Mouse (Mus musculus): Measurements from ENCODE around the gene Rfx7. TPM values are rescaled to one million over a fixed set of nuclear protein-coding genes. Genes with fewer than 3 reads are reported as not detected.
A peak's percentile ranks its signal among the peaks of the same experiment; 100 is the strongest.

Gene Rfx7
- polyA plus RNA-seq (2012; rRNA removed): 6.5 and 7.4 TPM in 2 replicates

DNA sequence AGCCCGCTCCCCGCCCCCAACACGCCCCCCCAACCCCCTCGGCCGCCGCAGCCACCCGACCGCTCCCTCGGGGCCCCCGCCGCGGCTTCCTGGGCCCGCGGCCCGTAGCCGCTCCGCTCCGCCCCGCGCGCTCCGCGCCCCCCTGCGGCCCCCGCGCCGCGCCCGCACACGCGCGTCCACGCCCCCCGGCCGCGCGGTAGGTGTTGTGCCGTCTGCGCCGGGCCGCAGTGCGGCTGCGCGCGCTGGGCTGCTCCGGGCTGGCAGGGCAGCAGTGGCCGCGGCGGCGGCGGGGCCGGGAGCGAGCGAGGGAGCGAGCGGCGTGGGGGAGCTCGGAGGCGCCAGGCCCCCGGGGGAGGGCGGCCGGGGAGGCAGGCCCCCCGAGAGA lies at the start of gene Rfx7:
TSS of gene Rfx7 (plus strand) at position 245 of the 385 bp plus-strand sequence.
- no peak for DNase-seq (ENCODE audit: low read depth)

DNA sequence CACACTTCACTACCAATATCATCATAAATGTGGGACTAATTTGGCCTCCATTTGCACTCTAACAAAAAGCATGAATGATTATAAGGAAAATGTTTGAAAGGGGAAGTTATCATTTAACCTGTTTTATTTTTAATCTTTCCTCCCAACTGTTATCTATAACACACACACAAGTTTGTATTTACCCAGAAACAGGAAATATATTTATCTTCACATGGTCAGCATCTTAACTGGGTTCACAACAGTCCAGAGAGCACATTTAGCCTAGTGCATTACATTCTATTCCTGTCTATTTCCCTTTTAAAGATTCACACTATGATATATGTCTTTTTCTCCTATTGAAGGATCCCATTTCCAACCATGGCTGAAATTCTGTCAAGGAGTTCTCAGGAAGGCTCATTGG lies 43.5 kb upstream of the Rfx7 start:
- no peak for DNase-seq (ENCODE audit: low read depth)

DNA sequence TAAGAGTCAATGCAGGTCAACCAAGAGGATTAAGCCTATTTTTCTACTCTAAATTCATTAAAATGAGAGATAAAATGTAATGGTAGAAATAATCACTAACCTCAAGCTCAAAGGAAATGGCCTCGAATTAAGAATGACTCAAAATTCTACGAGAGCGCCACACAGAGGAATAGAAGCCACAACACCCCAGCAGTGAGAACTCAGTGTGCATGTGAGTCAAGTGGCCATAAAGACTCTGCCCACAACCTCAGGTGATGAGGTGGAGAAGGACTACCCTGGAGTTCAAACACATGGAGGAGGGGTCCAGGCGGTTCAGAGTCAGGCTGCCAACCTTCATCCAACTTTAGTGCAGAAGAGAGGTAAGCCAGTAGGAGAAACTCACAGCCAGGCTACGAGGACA lies 42.9 kb upstream of the Rfx7 start:
- no peak for DNase-seq (ENCODE audit: low read depth)

DNA sequence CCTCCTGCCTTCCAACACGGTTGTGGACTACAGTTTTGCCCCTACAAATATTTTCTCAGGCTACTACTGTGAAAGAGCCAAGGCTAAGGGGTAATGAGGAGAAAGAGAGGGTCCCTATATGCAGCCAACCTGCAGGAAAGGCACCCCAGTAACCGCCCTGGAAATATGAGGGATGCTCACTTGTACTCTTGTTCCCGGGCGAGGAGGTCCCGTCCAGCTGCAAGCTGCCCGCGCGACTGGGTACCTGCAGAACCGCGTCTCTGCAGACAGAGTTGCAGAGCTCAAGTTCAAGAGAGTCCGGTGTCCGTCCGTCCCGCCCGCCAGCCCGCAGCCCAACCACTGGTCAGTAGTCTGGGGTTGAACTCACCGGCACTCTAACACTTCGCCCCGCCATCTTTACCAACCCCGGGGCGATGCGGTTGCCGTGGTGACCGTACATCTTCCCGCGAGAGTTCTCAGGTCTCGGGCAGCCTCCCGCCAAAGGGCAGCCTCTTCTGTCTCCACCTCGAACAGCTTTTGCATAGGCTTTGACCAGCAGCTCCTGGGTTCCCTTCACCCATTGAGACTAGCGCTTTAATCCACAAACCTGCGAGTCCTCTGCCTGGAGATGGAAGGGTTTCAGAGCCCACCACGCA lies 40.4 kb upstream of the Rfx7 start:
- DNase-seq (ENCODE audit: low read depth): no peak

DNA sequence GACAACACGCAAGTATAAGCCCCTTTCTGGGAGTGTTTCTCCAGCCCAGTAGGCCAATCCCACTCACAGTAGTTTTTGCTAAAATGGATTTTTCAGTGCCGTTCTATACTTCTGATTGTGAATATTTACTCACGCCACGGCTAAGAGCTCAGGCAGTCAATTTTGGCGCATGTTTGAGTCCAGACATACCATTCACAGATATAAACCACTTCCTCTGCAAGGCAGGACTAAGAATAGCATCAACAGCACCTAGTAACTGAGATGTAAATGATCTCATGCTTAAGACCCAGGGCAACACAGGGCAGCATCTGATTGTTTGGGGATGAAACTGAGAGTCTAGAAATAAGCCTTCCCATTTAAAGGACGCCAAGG lies 39.9 kb upstream of the Rfx7 start, which contains the start of gene Tex9:
TSS of gene Tex9 (minus strand) at position 19 of the 372 bp plus-strand sequence.
- no peak for DNase-seq (ENCODE audit: low read depth)

DNA sequence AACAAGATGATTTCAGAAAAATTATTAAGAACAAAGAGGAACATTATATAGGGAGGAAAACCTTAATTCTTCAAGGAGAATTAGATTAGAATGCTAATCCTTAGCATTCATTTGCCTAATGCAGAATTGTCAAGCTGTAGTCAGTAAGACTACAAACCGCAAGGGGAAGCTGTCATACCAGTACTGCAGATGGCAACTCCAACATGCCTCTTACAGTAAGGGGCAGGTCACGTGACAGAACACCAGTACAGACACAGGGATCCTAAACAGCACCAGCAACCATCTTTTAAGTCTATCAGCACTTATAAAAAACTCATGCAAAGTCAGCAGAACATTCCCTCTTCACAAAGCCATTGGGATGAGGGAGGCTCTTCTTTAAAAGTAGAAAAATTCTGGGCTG lies 38.6 kb upstream of the Rfx7 start:
- no peak for DNase-seq (ENCODE audit: low read depth)

DNA sequence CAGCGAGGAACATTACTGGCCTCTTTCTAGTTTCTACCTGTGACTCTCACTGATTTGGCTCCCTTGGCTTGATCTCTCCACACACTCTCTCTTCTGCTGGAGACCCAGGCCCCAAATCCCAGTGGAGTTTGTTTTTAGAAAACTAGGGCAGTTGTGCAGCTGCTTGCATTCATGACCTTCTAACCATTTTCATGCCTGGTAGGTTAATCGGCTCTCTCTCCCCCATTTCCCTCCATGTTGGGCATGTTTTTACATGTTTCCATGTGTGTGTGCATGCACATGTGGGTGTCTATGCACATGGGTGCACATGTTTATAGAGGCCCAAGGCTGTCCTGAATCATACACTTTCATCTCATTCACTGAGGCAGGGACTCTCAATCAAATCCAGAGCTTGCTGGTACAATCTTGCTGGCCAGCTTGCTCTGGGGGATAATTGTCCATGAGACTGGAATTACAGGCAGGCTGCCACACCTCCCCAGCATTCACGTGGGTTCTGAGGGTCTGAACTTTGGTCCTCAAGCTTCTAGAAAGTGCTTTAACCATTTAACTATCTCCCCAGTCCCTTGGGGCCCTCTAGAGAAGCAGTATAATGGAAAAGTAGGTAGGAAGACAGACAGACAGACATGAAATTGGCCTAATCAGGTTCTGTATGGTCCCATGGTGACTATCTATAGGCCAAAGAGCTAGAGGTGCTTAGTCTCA lies 37.9 kb upstream of the Rfx7 start:
- no peak for DNase-seq (ENCODE audit: low read depth)

DNA sequence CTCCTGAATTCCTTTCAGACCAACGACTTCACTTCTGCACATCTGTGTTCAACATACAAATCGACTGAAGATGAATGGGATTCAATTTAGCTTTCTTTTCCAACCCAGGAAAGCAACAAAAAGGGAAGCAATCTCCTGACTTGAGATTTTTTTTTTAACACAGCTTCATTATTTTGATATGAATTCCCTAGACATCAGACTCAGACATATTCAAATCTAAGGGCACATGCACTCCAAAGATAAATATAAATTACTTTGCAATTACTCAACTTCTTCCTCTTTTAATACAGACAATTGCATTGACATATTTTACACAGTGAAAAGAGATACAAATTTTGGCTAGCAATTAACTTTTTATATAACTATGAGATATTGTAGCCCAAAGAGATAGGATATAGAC lies 35.3 kb upstream of the Rfx7 start:
- no peak for DNase-seq (ENCODE audit: low read depth)

DNA sequence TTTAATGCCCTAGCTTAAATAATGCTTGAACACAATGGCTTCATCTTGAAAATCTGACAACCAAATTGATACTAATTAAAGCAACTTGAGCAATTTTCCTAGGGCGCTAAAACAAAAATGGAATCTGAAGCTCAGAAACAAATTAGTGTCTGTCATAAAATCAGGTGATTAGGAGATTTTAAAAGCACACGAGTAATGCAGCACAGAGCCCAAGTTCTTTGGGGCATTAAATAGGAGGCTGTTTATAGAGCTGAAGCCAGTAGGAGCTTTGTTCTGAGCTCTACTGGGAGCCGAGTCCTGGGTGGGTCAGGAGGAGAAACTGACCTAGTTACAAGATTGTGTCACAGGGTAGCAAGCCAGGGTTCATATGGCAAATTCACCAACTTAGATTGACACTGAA lies 34.9 kb upstream of the Rfx7 start:
- no peak for DNase-seq (ENCODE audit: low read depth)

DNA sequence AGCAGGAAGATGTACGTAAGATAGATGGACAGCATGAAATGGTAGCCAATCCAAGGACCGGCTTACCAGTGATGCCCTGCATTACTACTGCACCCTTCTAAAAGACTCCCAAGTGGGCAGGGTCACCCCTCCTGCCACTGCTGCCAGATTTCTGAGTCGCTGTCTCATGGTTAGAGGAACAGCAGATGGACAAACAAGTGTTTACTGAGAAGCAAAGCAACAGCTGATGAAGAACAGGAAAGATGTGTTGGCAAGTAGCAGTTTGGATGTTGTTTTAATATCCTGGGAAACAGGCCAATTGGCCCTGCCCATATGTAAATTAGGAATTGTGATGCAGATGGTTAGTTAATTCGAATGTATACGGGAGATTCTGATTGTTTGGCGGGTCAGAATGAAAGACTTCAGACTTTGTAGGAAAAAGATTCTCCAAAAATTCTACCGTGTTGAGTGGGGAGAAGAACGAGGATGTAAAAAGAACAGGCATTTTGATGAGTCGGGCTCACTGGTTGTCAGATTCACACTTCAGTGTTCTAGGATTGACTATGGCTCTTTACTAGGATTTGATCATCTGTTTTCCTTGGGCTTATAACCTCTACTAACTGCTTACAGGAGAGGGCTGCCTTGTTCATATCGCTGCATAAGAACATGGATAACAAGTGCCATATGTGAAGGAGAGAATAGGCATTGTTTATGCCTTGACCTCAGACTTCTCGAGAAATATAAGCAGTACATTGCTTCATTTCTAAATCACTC lies 19.6 kb upstream of the Rfx7 start:
- no peak for DNase-seq (ENCODE audit: low read depth)

DNA sequence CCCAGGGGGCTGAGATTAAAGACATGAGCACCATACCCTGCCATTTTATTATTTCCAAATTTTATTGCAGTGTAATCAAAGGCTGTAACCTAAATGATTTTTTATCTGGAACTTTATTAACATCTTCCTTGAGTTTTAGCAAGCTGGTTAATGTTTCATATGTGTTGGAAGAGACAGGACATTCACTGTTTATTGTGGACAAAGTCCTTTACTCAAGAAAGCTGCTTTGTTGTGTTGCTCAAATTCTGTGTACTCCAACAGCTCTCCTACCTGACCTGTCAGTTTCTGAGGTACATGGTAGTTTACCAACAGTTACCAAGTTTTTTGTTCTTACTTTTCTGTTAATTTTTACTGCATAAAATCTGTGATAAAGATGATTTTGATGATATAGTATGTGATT lies 16.7 kb upstream of the Rfx7 start:
- no peak for DNase-seq (ENCODE audit: low read depth)

DNA sequence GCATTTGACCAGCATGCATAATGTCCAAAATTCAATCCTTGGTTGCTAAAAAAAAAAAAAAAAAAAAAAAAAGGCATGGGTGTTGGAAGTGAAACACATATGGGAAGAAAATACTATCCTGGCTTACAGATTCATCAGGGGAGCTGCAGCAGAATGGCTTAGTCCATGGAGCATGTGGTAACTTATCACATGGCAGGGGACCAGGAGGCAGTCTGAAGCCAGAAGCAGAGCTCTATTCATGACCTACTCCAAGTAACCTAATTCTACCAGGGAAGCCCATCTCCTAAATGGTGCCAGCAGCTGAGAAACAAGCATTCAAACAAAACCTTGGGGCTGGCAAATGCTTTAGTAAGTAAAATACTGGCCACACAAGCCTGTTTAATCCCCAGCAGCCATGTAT lies 12.8 kb upstream of the Rfx7 start:
- DNase-seq (ENCODE audit: low read depth): no peak

DNA sequence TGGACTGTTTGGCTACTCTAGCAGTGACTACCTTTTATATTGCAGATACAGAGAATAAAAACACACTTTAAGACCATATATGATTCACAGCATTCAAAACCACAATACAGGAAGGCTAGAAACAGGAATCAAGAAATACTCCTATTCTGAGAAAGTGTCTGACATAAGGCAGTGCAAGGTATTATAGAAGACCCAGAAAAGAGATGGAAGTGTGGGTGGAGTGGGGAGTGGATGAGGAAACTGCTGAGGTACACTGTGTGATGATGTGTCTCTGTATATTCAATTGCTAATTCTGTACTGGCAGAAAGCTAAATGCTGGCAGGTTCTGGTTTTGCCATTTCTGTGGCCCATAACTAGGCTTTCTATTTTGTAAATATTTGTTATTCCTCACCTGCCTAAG lies 11.2 kb upstream of the Rfx7 start:
- DNase-seq (ENCODE audit: low read depth): no peak

DNA sequence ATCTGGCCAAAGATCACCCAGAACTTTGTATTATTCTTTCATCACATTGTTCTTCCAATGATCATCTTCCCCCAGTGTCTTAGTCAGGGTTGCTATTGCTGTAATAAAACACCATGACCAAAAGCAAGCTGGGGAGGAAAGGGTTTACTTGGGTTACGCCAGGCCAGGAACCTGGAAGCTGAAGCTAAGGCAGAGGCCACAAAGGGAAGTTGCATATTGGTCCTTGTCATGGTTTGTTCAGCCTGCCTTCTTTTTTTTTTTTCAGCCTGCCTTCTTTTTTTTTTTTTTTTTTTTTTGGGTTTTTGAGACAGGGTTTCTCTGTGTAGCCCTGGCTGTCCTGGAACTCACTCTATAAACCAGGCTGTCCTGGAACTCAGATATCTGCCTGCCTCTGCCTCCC lies 5.9 kb upstream of the Rfx7 start:
- no peak for DNase-seq (ENCODE audit: low read depth)

DNA sequence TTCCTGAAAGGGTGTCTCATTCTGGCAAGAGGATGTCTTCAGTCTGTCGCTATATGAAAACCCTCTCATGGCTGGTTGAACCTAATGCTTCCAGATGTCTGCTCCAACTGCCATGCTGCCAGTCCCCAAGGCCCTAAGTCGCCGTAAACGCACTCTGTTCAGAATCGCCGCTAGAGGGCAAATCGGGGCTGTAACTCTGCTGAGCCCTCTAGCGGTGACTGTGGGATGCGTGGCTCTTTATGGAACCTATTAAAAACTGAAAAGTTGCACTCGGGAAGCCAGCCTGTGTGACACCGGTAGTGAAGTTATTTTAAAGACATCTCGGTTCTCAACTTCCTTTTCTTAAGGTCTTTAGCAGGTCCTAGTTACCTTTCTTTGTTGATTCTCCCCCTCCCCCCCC lies 1.8 kb upstream of the Rfx7 start:
- DNase-seq (ENCODE audit: low read depth): peak; percentile 60

DNA sequence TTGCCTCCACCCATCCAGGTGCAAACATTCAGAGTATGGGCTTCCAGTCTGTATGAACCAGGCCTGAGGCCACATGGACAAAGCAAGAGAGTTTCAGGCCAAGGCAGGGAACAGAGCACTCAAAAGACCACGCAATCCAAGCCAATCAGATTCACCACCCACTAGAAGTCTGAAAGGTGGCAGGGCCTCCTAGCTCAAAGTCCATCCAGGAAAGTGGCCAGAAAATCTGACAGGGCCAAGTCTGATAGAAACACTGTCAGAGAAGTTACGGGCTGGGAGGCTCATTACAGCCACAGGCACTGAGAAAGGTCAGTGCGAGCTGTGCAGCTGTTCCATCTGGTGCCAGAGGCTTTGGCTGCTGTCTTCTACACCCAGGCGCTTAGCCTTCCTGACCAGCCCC lies 1.2 kb upstream of the Rfx7 start:
- DNase-seq (ENCODE audit: low read depth): no peak

DNA sequence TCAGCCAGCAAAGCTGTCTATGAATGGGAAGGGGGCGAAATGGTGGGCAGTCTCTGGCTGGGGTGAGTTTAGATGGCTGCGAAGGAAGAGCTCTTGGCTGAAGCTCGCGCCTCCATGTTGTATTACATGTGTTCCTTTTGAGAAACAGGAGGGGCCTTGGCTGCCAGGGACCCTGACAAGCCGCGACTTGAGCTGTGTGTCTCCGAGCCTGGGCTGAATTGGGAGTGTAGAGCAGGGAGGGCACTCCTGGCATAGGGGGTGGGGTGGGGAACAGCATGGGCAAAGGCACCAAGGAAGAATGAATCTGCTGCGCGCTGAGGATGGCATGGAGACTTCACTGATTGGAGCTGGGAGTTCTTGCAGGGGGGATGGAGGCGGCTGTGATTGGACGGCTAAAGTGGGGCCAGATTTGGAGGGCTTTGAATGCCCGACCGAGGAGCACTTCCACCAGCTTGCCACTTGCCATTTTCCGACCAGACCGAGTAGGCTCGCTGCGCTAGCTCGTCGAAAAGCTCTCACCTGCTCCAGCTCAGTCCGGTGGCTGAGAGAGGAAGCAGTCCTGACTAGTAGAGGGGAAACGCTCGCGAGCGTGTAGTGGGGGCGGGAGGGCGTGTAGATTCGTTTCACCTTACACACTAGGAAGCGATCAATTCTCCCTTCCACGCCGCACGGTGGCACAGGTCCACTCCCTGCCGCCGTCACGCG lies 597 bp upstream of the Rfx7 start:
- peak; percentile 52 for DNase-seq (ENCODE audit: low read depth)

DNA sequence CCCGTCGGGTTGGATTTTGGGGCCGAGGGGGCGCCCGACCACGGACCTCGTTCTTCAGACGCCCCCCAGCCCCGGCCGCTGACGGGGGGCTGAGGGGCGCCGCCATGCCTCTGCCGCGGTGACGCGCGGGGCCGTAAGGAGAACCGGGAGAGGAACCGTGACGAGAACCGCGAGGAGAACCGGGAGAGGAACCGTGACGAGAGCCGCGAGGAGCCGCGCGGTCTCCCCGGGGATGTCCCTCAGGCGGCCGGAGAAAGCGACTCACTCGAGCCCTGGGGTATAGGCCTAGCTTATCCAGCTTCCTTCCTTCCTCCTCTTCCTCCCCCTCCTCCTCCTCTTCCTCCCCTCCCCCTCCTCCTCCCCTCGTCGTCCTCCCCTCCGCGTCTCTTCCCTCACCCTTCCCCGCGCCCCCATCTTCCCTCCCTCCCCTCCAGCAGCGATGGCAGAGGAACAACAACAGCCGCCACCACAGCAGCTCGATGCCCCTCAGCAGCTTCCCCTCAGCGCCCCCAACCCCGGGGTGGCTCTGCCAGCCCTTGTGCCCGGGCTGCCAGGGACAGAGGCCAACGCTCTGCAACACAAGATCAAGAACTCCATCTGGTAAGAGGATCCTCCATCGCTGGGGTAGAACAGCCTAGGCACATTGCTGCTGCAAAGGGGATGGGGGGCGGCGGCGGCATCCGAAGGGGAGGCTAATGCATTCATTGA lies 495 bp downstream of the Rfx7 start:
- DNase-seq (ENCODE audit: low read depth): no peak

DNA sequence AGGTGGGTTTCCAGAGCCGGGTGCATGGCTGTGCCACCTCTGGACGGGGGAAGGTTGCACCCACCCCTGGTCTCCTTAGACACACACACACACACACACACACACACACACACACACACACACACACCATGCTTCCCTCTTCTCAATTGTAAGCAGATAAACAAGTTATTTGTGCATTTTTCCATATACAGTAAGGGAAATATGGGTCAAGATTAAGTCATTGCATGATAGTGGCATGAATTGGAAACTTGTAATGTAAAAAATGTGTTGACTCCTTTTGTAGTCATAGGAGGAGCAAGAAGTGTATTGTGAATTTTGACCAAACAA lies 1.0 kb downstream of the Rfx7 start:
- DNase-seq (ENCODE audit: low read depth): no peak

DNA sequence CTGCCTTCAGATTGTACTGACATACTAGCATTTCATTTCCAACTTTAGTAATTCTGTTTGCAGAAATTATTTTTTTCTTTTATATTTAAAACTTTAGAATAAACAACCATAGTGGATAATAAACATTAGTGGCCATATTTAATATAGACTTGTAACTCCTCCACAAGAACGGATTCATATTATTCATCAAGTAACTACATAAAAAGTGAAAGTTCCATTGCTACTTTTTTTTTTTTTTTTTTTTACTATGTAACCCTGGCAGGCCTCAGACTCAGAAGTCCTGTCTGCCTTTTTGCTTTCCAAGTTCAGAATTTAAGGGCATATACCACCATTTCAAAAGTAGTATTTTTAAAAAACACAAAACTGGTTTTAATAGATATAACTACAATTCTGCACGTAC lies 2.9 kb downstream of the Rfx7 start:
- DNase-seq (ENCODE audit: low read depth): no peak

DNA sequence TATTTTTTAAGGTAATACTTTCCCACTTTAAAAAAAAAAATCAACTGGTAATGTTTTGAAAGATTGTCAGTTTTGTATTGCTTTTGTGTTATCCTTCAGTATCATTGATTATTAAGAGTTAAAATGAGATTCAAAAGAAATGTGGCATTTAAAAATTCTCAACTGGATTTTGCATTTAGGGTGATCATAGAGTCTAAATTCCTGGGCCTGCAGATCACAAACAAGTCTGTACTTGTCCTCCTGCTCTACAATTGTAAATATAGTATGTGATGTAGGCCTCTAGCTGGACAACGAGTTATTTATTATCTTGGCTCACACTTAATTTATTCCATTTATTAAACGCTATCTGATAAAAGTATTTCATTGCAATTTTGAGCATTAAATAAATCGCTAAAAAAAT lies 3.4 kb downstream of the Rfx7 start:
- DNase-seq (ENCODE audit: low read depth): no peak

DNA sequence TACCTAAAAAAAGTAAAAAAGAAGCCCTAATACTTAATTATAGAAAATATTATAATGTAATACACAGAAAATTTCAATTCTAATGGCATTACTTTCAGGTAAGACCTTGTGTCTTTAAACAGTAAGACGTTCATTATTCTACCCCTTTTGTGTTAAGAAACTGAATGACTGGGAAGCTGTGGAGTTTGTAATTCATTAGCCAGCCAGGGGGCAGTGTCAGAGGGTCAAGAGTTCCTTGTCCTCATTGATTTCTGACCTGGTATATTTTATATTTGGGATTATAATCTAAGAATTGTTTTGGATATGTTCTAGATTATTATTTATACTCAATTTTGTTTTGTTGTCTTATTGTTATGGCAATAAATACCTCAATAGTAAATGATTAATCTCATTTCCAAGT lies 5.0 kb downstream of the Rfx7 start:
- DNase-seq (ENCODE audit: low read depth): no peak

Data from gonadal fat pad, adult 2 months (tissue).